Mouse (Mus musculus) heart, embryonic 14.5 days (tissue): ENCODE results near the gene Pan3. TPM values are rescaled to one million over a fixed set of nuclear protein-coding genes. Genes with fewer than 3 reads are reported as not detected.
A peak's percentile ranks its signal among the peaks of the same experiment; 100 is the strongest.

Source experiments
- ATAC-seq: fragments of 200-750 bp; cut with Nextera tagmentation; 2 replicates; pipeline ENCODE4 v1.8.0; 2017; ENCODE audit warnings: low read depth, moderate TSS enrichment; ENCODE audit not compliant: insufficient number of reproducible peaks, insufficient read depth, low FRiP score
- H3K27ac ChIP-seq, 2 experiments: fragments of 200-500 bp in 1 of 2; fragments of 300-500 bp in 1 of 2; sonication (generic) in 1 of 2; replicated peaks in 1 of 2; 2 replicates each; pipeline ENCODE4 v1.5.1; 2012 to 2014; ENCODE audit warnings: low read depth in 2 of 2, low read length in 2 of 2, control low read depth in 1 of 2, mild to moderate bottlenecking in 1 of 2, mixed read lengths in 1 of 2; ENCODE audit not compliant: control insufficient read depth in 1 of 2, insufficient read depth in 1 of 2
- H3K27me3 ChIP-seq: fragments of 300-500 bp; sonication (generic); 2 replicates; pipeline ENCODE4 v1.6.1; 2014; ENCODE audit warnings: mild to moderate bottlenecking, low read length, control low read depth; ENCODE audit not compliant: control insufficient read depth, insufficient read depth
- H3K36me3 ChIP-seq: fragments of 300-500 bp; sonication (generic); 2 replicates; pipeline ENCODE4 v1.6.1; 2014; ENCODE audit warnings: mild to moderate bottlenecking, control low read depth, low read length, mixed read lengths; ENCODE audit not compliant: control insufficient read depth, insufficient read depth
- H3K4me1 ChIP-seq, 2 experiments: fragments of 200-500 bp in 1 of 2; fragments of 300-500 bp in 1 of 2; sonication (generic) in 1 of 2; 2 replicates each; pipeline ENCODE4 v1.6.1; 2012 to 2014; ENCODE audit warnings: low read length in 2 of 2, control low read depth in 1 of 2, mixed read lengths in 1 of 2; ENCODE audit not compliant: control insufficient read depth in 2 of 2, insufficient read depth in 2 of 2
- H3K4me2 ChIP-seq: fragments of 300-500 bp; sonication (generic); 2 replicates; pipeline ENCODE4 v1.6.1; 2014; ENCODE audit warnings: mild to moderate bottlenecking, low read length
- H3K4me3 ChIP-seq, 2 experiments: fragments of 200-500 bp in 1 of 2; fragments of 300-500 bp in 1 of 2; sonication (generic) in 1 of 2; 2 replicates each; pipeline ENCODE4 v1.5.1; 2012 to 2014; ENCODE audit warnings: low read length in 2 of 2, mild to moderate bottlenecking in 2 of 2, control low read depth in 1 of 2, low read depth in 1 of 2, moderate library complexity in 1 of 2; ENCODE audit not compliant: control insufficient read depth in 1 of 2, insufficient read depth in 1 of 2
- H3K9ac ChIP-seq: fragments of 300-500 bp; sonication (generic); 2 replicates; pipeline ENCODE4 v1.6.1; 2014; ENCODE audit warnings: mild to moderate bottlenecking, low read length
- H3K9me3 ChIP-seq: fragments of 300-500 bp; sonication (generic); 2 replicates; pipeline ENCODE4 v1.6.1; 2016; ENCODE audit warnings: low read length, control low read depth; ENCODE audit not compliant: control insufficient read depth
- WGBS: fragments of 180-500 bp; shearing (Covaris S2); extraction: QIAGEN DNeasy Blood & Tissue Kit; methylation state at CpG from one replicate; pipeline ENCODE4 v1.1.7; 2014; 5-methylcytosine and 5-hydroxymethylcytosine counted together
- polyA plus RNA-seq: library from polyadenylated mRNA; unstranded; fragments of >200 nt; fragmentation: Nextera tagmentation; extraction: Ambion mirVana; gene quantifications from 2 replicates; pipeline ENCODE4 v1.2.1, GENCODE M21; 2014

Pan3 gene
- polyA plus RNA-seq, 1 experiment from 2014 or later = 55.8 TPM

DNA sequence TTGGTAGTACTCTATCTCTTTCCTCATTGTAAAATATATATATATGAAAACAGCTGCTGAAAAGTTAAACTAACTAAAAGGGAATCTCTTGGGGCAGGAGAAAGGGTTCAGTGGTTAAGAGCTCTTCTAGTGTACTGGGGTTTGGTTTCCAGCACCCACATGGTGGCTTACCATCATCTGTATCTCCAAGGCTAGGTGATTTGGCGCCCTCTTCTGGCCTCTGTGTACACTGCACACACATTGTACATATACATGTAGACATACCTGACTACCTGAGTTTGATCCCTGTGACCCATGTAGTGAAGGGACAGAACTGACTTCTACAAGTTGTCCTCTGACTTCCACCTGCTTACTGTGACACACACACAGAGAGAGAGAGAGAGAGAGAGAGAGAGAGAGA, 34.9 kb upstream of the Pan3 start:
- Histone ChIP-seq H3K4me3 (no peak overlapping the region), H3K4me1 (peaks cover 3 to 4% of the 10 kb centered on the region in 2 experiments; a peak in 1 of 4 replicates), H3K27ac (no peak overlapping the region), H3K4me2 (no peak overlapping the region), H3K27me3 (peaks cover 25% of the 10 kb centered on the region), H3K9ac (no peak overlapping the region), H3K36me3 (no peaks in the 10 kb centered on the region), H3K9me3 (no peaks in the 10 kb centered on the region)
- 28% methylated on average over 1 of the region's 1 CpGs for WGBS
- no peak for ATAC-seq

DNA sequence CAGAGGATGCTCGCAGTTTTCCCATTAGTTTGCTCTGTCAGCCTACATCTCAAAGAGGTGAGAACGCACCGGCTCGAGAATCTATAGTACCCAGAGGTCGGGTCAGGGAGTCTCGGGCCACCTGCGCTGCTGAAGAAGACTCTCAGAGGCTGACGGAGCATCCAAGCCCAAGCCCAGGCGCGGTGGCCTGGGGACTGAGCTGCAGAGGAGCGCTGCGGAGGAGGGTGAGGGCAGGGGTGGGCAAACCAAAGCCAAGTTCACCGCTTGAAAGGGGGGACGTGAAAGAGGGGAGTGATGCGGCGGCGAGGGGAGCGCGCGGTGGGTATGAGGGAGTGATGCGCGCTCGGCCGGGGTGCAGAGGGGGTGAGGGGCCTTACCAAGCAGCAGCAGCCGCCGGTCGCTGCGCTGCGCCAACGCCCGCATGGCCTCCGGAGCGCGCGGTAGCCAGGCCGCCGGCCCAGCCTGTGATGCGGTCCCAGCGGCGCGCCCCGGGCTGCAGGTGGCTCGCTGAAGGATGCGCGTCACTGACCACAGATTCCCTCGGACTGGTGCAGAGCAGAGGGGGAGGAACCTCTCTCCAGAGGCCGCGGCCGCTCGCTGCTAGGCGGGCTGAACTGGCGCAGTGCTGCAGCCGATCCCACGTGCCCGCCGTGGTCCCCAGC, 30.0 kb upstream of the Pan3 start, which contains the start of gene Flt3:
Flt3 (minus strand) TSS at position 647 of the 662 bp plus-strand sequence.
- Histone ChIP-seq H3K9me3 (no peaks in the 10 kb centered on the region), H3K9ac (peak within 1 kb of the TSS; percentile 41), H3K4me3 (peak within 1 kb of the TSS; percentile 45 to 46), H3K27me3 (peaks cover 48% of the 10 kb centered on the region), H3K36me3 (no peaks in the 10 kb centered on the region), H3K27ac (no peak within 1 kb of the TSS), H3K4me2 (peak within 1 kb of the TSS; percentile 80), H3K4me1 (peaks cover 7 to 8% of the 10 kb centered on the region in 2 experiments; a peak in 2 of 4 replicates)
- peak; percentile 68 for ATAC-seq
- under 1% methylated on average over 56 of the region's 56 CpGs for WGBS

DNA sequence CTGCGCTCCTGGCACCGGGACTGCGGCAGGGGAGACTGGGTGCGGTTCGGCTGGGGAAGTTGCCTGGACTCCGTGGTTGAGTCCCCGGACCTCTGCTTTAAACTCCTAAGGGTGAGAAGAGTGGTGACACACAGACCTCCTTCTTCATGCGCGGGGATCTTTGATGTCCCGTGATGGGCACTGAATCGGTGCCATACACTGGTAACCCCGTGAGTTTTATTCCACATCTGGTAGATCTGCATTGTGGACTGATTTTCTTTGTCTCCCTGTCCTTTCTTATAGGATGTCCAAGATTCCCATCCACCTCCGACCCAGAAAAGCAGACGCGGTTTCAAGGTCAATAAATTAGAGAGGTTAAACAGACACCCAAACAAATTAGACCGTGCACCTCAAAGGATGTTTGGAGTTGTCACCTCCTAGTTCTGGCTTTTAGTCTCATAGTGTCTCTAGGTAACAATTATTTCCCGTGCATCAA, 29.4 kb upstream of the Pan3 start:
- H3K27me3 ChIP-seq = peaks cover 48% of the 10 kb centered on the region

GRCm38 (mm10) chr5:147401024-147401423, 28.9 kb upstream of the Pan3 start:
- Histone ChIP-seq H3K27ac (no peak overlapping the region), H3K4me3 (peak overlapping the region in 1 of 2 experiments; percentile 46; a peak in 2 of 4 replicates), H3K36me3 (no peaks in the 10 kb centered on the region), H3K9ac (no peak overlapping the region), H3K4me2 (peak overlapping the region; percentile 80), H3K4me1 (peaks cover 7 to 8% of the 10 kb centered on the region in 2 experiments; a peak in 2 of 4 replicates), H3K9me3 (no peaks in the 10 kb centered on the region), H3K27me3 (peaks cover 48% of the 10 kb centered on the region)
- WGBS = 19% methylated on average over 11 of the region's 11 CpGs
- ATAC-seq = no peak

More for the DNA sequence above, 29.4 kb upstream of the Pan3 start:
- Histone ChIP-seq H3K9me3 (no peaks in the 10 kb centered on the region), H3K4me3 (peak overlapping the region; percentile 45 to 46), H3K4me1 (peaks cover 7 to 8% of the 10 kb centered on the region in 2 experiments; a peak in 2 of 4 replicates), H3K27ac (no peak overlapping the region), H3K4me2 (peak overlapping the region; percentile 80), H3K36me3 (no peaks in the 10 kb centered on the region), H3K9ac (peak overlapping the region; percentile 41)
- no peak for ATAC-seq
- 3% methylated on average over 17 of the region's 17 CpGs for WGBS

DNA sequence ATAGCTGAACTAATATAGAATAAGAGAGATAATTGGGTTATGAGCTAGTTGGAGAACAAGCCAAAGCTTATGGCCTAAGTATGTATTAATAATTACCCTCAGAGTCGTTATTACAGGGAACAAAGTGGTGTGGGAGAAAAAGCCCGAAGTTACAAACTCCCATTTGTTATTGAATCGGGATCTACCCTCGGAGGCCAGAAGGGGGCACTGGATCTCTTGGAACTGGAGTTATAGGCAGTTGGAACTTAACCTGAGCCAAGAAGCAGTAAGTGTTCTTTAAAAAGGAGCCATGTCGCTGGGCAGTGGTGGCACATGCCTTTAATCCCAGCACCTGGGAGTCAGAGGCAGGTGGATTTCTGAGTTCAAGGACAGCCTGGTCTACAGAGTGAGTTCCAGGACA, 27.5 kb upstream of the Pan3 start:
- Histone ChIP-seq H3K4me1 (peaks cover 7 to 8% of the 10 kb centered on the region in 2 experiments; a peak in 2 of 4 replicates), H3K4me2 (no peak overlapping the region), H3K9me3 (0 out of 2 replicates have a peak, but pooled peaks cover 3% of the 10 kb centered on the region), H3K9ac (no peak overlapping the region), H3K36me3 (no peaks in the 10 kb centered on the region), H3K4me3 (no peak overlapping the region), H3K27ac (no peak overlapping the region), H3K27me3 (peaks cover 48% of the 10 kb centered on the region)
- 24% methylated on average over 5 of the region's 5 CpGs for WGBS
- no peak for ATAC-seq

DNA sequence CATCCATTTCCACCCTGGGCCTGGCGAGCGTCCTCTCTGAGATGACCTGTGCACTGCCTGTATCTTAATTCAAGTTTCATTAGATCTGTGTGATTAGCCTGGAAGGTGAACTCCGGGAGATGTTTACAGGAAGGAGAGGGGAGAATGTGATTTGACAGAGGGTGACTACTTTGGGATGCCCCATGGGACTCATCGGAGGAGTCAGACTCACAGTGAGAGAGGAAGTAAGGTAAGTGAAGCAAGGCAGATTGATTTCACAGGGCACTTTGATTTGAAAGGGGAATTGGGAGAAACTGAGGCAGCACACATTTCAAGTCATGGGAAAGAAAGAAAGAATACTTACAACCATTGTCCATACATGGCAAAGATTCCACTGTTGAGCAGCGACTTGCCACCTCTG, 23.8 kb upstream of the Pan3 start:
- 76% methylated on average over 5 of the region's 5 CpGs for WGBS
- H3K27me3 ChIP-seq = peaks cover 13% of the 10 kb centered on the region
- no peak for ATAC-seq
- no peak overlapping the region for H3K4me3 ChIP-seq
- H3K9me3 ChIP-seq = 0 out of 2 replicates have a peak, but pooled peaks cover 3% of the 10 kb centered on the region
- no peaks in the 10 kb centered on the region for H3K36me3 ChIP-seq
- H3K4me1 ChIP-seq = peaks cover 0 to under 1% of the 10 kb centered on the region in 2 experiments; a peak in 1 of 4 replicates
- H3K27ac ChIP-seq = no peak overlapping the region
- no peak overlapping the region for H3K9ac ChIP-seq
- H3K4me2 ChIP-seq = no peak overlapping the region

DNA sequence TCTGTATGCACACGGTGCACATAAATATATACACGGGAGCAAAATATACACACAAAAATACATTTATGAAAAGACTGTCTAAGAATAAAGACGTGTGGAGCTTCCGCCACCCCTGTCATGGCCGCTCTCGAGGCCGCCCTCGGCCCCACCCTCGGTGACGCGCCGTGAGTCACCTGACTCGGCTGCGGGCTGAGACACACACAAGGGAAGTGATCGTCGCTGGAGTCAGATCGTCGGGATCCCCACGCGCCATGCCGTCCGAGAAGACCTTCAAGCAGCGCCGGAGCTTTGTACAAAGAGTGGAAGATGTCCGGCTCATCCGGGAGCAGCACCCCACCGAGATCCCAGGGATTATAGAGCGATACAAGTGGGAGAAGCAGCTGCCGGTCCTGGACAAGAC, 21.2 kb upstream of the Pan3 start:
- ATAC-seq = no peak

More for the DNA sequence above, 21.2 kb upstream of the Pan3 start:
- no peaks in the 10 kb centered on the region for H3K27me3 ChIP-seq
- no peaks in the 10 kb centered on the region for H3K36me3 ChIP-seq
- H3K9ac ChIP-seq = peak overlapping the region; percentile 21; the same call in 1 of the 2 replicates
- H3K9me3 ChIP-seq = 0 out of 2 replicates have a peak, but pooled peaks cover 3% of the 10 kb centered on the region
- H3K4me3 ChIP-seq = peak overlapping the region; percentile 24 to 39
- H3K27ac ChIP-seq = no peak overlapping the region
- H3K4me1 ChIP-seq = no peaks in the 10 kb centered on the region; a peak in 1 of 4 replicates
- 43% methylated on average over 29 of the region's 29 CpGs for WGBS
- peak overlapping the region; percentile 51 for H3K4me2 ChIP-seq
